Mouse (Mus musculus) neutrophil, adult 5-6 weeks (primary cell): ENCODE data around the gene Dnajc28. TPM values are rescaled to one million over a fixed set of nuclear protein-coding genes. Genes with fewer than 3 reads are reported as not detected.

ENCODE experiments used
- total RNA-seq: library from RNA; stranded (forward); fragments of 200-1000 nt; gene quantifications from 2 replicates; pipeline ENCODE4 v1.2.3, GENCODE M21; 2017

Gene Dnajc28
- total RNA-seq, 1 experiment from 2014 or later, result 8.3 TPM

Other genes starting within 250 kb of the Dnajc28 start
- gene Ifnar2, start 246.2 kb downstream of the Dnajc28 start, total RNA-seq, result 93.4 and 107 TPM in 2 replicates
- 2.6 TPM in 1 of 2 replicates, not detected in the other for gene Gm21970, start 227.3 kb downstream of the Dnajc28 start, total RNA-seq
- gene Il10rb, start 212.9 kb downstream of the Dnajc28 start, total RNA-seq, result 144 and 156 TPM in 2 replicates
- gene Ifnar1, start 133.8 kb downstream of the Dnajc28 start, total RNA-seq, result 159 and 168 TPM in 2 replicates
- 58.2 and 72.7 TPM in 2 replicates for gene Ifngr2, start 72.0 kb downstream of the Dnajc28 start, total RNA-seq
- gene Tmem50b, start 21.2 kb downstream of the Dnajc28 start, total RNA-seq, result 81.5 and 86.4 TPM in 2 replicates
- gene Gart, start 27.9 kb upstream of the Dnajc28 start, total RNA-seq, result 37.3 and 48.8 TPM in 2 replicates
- 542 and 583 TPM in 2 replicates for gene Son, start 28.5 kb upstream of the Dnajc28 start, total RNA-seq
- 81.0 and 93.7 TPM in 2 replicates for gene Donson, start 69.7 kb upstream of the Dnajc28 start, total RNA-seq
- gene Cryzl1, start 109.9 kb upstream of the Dnajc28 start, total RNA-seq, result 82.5 and 90.5 TPM in 2 replicates
- gene Itsn1, start 110.3 kb upstream of the Dnajc28 start, total RNA-seq, result 20.7 and 27.0 TPM in 2 replicates